Mouse (Mus musculus) layer of hippocampus, adult 18-20 months (tissue): Measurements from ENCODE around the gene Stac2. TPM values are rescaled to one million over a fixed set of nuclear protein-coding genes. Genes with fewer than 3 reads are reported as not detected.

Experiments used
- DNase-seq, 2 experiments: peaks; one replicate each; pipeline ENCODE4 v3.0.0; 2022; ENCODE audit warnings: low spot score in 2 of 2
- microRNA-seq, 2 experiments: library from miRNA; unstranded; fragments of <30 nt; microRNA quantifications; one replicate each; pipeline ENCODE4 v1.2.0; 2021
- total RNA-seq, 2 experiments: library from RNA; stranded (reverse); gene quantifications; 2 replicates each; pipeline ENCODE4 v1.2.3; 2021

The Stac2 gene
- total RNA-seq, 2 experiments from 2014 or later: 45.7 to 55.2 TPM

DNA sequence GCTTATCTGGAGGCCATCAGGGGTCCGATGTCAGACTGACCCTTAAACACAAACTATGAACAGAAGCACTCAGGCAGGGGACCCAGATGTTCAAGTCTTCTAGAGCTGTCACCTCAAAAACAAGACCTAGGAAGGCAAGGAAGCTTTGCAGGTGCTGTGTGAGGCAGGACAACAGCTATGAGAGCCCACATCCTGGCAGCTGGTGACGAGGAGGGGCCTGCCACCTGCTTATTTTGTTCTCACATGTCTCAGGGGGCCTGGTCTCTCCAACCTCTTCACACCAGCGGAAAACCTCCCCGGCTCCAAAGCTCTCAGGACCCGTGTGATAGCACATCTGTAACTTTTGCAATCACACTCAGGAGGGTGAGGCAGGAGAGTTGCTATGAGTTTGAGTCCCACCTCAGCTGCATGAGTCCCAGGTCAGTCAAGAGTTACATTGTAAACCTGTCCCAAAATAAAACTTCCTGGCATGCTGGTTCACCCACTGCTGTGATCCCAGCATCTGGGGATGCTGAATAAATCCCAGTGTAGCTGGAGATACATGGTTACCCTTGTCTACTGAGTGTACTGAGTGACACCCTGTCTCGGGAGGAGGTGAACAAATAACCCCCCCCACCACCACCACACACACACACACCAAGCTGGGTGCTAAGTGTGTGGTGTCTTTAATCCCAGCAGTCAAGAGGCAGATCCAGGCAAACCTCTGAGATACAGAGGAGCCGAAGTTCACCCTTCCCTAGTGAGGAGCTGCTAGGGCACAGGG, 52.7 kb downstream of the Stac2 start:
- no peak for DNase-seq

DNA sequence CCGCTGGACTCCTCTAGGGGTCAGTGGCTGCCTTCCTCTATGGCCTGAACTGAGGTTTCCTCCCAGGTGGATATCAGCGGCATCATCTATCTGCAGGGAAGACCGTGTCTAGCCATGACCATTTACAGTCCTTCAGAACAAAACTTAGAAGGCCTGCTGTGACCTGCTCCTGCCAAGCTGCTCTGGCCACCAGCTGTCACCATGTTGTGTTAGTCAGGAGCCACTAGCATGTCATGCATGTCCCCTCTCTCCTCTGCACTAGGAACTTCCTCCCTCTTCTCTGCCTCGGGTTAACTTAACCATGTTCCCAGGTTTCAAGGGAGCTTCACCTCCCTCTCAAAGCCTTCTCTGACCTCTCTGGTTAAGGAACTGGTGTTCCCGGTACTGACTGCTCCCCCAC, 53.5 kb downstream of the Stac2 start:
- no peak for DNase-seq

DNA sequence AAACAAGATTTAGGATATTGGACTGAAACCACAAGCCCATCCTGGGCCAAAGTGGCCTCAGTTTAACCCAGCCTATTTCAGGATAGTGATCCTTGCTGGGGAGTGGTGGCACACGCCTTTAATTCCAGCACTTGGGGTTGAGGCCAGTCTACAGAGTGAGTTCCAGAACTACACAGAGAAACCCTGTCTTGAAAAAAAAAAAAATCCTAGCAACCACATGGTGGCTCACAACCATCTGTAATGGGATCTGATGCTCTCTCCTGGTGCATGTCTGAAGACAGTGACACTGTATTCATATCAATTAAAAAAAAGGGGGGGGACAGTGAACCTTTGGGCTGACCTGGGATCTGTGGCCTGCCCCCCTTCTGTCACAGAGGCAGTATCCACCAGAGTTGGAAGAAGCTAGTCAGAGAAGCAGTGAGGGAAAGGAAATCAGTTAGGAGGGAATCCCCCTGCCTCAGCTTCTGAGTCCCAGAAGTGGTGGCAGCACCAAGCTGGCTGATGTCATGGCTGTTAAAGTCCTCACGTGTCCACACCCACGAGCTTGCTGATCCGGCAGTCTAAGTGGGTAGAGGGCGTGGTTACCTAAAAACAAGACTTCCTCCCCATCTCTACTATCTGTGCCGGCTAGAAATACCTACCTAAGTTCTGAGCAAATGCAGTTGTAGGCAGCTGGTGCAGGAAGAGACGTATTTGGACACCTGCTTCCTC, 54.2 kb downstream of the Stac2 start:
- DNase-seq: no peak

DNA sequence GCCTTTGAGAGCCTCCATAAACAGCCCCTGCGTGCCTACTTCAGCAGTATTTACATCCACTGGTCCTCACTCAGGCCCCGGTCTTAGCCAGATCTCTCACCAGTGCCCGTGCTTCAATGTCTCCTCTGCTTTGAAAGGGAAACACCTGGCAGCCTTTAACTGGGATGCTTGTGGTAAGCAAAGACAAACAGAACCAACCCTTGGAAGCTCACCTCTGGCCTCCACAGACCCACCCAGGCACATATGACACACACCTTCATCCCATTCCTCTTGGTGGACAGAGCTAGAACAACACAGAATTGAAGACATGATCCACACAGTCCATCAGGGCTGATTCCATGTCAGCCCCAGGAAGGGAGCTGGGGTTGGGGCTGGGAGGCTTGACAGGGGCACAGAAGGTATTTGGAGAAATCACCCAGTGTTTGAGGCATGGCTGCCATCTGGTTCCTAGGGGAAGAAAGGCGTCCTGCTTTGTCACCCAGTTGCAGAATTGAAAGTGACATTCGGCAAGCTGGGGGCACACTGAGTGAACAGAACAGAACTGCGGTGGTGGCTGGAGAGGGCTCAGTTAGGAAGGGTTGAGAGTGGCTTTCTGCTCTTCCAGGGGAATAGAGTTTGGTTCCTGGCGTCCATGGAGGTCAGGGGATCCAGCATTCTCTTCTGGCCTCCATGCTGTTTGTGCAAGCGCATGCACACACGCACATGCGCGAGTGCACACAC, 55.0 kb downstream of the Stac2 start:
- DNase-seq: no peak

DNA sequence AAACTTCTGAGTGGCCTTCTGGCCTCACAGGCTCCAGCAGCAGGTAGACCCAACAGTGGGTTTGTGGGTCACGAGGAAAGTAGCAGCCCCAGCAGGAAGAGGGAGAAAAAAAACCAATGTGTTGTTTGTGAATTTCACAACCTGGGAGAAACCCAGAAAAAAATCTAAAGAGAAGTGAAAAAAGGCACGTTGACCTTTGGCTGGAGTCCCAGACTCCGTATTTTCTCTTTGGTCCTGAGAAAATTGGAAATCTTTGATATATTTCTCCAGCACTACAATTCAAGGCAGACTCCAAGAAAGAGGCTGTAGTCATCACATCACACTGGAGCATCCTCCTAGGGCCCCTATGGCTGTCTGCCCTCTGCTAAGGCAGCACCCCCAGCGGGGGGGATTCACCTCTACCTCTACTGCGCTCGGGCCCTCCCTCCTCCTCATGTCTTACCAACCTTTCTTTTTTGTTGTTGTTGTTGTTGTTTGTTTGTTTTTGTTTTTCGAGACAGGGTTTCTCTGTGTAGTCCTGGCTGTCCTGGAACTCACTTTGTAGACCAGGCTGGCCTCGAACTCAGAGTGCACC, 55.8 kb downstream of the Stac2 start:
- DNase-seq: no peak

DNA sequence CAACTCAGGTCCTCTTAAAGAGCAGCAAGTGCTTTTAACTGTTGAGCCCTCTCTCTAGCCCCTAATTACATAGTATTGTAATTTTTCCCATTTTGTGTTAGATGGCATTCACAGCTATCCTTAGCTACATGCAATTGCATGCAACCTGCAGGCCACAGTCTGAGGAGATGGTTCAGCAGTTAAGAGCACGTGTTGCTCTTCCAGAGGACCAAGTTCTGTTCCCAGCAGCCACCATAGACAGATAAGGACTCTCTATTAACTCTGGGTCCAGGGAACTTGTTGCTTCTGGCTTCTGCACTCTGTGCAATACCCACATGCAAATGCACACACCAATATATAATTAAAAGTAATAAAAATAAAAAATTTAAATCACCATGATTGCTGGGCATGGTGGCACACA, 56.6 kb downstream of the Stac2 start:
- no peak for DNase-seq

DNA sequence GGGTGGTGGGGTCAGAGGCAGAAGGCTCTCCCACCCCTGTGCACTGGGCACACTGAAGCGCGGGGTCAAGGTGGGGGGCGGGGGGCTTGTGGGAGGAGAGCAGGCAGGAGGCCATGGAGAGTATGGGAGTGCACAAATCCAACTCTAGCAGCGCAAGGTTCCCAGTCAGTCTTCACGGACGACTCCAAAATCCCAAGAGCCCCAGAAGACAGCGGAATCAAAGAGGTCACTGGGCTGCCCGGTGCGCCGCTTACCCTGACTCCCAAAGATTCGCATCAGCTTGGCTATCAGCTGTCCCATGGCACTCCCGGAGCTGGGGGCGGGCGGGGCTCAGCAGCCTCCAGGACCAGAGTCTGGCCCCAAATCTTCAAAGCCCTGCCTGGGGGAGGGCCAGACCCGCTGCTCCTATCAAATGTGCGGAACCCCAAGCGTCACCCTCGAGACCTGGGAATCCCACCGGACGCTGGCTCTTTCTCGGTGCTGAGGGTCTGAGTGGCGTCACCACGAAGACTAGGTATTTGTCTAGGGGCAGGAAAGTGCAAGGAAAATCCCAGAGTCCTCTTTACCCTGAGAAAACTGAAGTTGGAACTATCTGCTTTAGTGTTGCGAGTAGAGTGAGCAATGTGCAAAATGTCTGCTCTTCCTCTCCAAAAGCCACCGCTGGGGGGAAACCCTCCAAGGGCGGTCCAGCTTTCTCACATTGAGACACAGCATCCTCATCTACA, 57.5 kb downstream of the Stac2 start, which contains the start of gene Arl5c:
Arl5c (minus strand) TSS at position 618 of the 725 bp plus-strand sequence.
- DNase-seq: no peak

DNA sequence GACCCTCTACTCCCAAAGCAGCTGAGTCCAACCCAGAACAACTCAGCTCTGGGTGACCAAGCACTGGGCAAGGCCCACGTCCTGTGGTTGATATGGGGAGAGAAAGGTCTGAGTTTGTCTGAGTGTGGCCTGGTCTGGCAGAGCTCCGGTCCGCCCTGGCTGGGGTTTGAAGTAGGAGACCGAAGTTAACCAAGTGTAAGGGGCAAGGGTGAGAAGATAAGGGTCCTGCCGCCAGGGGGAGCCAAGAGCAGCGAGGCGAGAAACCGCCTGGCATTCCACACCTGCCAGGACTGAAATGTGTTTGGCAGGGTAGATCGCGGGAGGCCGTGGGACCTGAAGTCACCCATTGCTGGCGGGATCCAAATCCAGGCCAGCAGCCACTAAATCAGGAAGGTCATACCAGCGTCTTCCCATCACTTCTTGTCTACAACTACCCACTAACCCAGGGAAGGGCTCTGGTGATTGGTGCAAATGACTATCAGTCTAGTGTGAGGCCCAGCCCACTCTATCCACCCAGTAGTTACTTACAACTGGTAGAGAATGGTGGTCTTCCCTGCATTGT, 58.6 kb downstream of the Stac2 start:
- peak in 1 of 2 experiments; percentile 80 for DNase-seq

DNA sequence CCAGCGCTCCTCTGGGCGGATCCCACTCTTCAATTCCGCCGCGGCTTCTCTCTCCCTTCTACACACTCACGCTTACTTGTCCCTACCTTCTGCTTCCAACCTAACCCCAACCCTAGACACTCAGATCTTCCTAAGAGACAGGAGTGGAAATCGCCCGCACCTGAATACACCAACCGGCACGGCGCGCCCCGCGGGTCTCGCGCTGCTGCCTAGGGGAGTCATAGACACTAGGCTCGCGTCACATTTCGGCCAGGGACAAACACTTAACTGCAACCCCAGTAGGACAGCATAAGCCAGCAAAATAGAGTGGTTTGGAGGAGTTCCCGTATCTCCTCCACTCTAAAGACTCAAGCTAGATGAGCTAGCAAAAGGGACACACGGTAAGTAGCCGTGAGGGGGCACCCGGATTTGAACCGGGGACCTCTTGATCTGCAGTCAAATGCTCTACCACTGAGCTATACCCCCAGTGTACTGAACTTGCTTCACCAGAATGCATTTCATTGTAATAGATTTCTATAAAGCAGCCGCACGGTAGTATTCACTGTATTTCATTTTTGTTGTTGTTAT, 64.6 kb downstream of the Stac2 start:
- peak; percentile 81 to 95 for DNase-seq

DNA sequence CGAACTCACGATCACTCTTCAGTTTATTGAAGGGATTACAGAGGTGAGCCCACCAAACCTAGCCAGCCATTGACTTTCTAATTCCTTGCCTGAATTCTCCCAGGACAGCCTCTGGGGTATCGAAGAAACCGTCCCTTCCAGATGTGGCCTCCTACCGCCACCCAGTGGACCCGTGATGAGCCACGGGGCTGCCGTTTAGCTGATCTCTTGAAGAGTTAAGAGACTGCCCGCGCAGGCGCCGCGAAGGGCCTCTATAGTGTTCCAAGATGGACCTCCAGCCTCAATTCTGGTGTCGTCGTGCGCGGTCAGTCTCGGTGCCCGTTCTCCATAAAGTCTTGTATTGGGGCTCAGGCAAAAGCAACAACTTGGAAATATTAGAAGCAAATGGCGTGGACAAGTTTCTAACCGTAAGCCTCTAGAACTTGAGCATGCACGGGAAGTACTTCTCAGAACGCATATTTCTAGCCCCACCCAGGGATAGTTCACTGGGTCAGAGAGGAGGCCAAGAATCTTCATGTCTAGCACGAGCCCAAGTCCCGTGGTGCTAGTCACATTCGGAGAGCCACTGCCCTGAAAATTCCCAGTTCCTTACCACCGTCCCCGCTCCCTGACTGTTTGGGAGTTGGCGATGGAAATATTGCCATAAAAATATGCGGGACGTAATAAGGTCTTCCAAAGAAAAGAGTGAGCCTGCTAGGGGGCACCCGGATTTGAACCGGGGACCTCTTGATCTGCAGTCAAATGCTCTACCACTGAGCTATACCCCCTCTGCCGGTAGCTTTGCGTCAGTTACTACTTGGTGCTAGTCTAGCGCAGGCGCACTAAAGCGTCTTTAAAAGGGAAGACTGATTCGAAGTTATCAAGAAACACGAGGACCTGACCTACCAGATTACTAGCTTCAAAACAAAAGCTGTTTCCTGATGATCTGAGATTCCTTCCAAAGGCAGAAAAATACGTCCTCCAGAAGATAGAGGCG, 65.4 kb downstream of the Stac2 start:
- DNase-seq: peak; percentile 95 to 98

DNA sequence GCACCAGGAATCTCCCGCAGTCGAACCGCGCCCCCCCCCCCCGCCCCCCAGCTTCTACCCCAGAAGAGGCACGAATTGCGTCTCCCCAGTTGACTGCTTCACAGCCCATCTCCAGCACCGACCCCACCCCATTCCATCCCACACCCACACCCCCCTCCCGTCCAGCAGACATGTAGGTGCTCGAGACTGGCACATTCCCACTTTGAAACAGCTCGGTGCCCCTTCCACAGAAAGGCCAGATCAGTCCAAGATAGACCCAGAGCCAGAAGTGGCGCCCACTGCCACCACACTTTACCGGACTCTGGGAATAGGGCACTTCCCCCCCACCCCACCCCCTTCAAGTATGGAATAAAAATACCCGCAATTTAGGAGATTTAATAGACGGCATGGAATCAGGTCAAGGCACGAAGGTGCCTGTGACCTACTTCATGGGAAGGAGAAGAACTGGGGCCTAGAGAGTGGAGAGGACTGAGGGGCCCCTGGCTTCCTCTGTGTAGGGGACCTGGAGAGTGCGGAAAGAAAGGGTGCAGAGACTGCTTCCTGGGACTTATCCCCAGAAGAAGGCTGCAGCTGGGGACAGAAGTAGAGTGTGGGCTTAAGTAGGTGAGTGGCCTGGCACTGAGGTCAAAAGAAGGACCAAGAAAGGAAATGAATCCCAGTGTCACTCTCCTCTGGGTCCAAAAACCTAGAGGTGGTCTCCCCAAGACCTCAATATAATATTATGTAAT, 66.4 kb downstream of the Stac2 start:
- DNase-seq: no peak

Small RNAs within 50 kb of the gene (microRNA-seq; reads per million reads assigned to microRNA genes)
- gene Gm27597: 0 reads per million in 2 experiments

Other genes starting within 250 kb of the Stac2 start
- 10 to 100 TPM; 70.8 to 71.5 TPM for gene B230217C12Rik, start 212.7 kb downstream of the Stac2 start, total RNA-seq
- 1 to 10 TPM; 1.6 to 2.6 TPM for gene Fbxo47, start 169.3 kb downstream of the Stac2 start, total RNA-seq
- 10 to 100 TPM; 10.3 to 14.4 TPM for gene Plxdc1, start 67.0 kb downstream of the Stac2 start, total RNA-seq
- under 1 TPM; 0.76 to 0.94 TPM for gene Arl5c, start 57.3 kb downstream of the Stac2 start, total RNA-seq
- gene Cacnb1, start 30.4 kb downstream of the Stac2 start, total RNA-seq: 100 to 1,000 TPM; 148 to 155 TPM
- gene Rpl19, start 26.8 kb downstream of the Stac2 start, total RNA-seq: 100 to 1,000 TPM; 601 to 664 TPM
- gene Fbxl20, start 96.9 kb upstream of the Stac2 start, total RNA-seq: 10 to 100 TPM; 31.2 to 33.2 TPM
- gene Med1, start 139.8 kb upstream of the Stac2 start, total RNA-seq: 10 to 100 TPM; 45.3 to 48.4 TPM
- 10 to 100 TPM; 35.9 to 37.9 TPM for gene Cdk12, start 149.6 kb upstream of the Stac2 start, total RNA-seq